Mouse (Mus musculus): ENCODE data around the gene 4931417E11Rik.

GRCm38 (mm10) chr6:73497321-73497720 lies 27.9 kb upstream of the 4931417E11Rik start:
- TF ChIP-seq CTCF (IDR thresholded peaks at IDR 0.05; ENCODE audit: borderline replicate concordance, control insufficient read depth, extremely low read depth, insufficient read depth, low read length, poor library complexity), result no peak
- no peak for TF ChIP-seq POLR2A (IDR thresholded peaks at IDR 0.05; ENCODE audit: control insufficient read depth, extremely low read depth, insufficient read depth, low read length, poor library complexity)
